Mouse (Mus musculus) liver, postnatal 0 days (tissue): ENCODE results near the gene Abcc1.

ENCODE experiments used
- CTCF ChIP-seq: sonication (generic); IDR thresholded peaks from 2 replicates; pipeline ENCODE4 v1.5.1; 2016; ENCODE audit warnings: antibody characterized with exemption, low read depth
- EP300 ChIP-seq: IDR thresholded peaks from 2 replicates; pipeline ENCODE4 v1.6.1; 2016; ENCODE audit warnings: antibody characterized with exemption, low read depth, mild to moderate bottlenecking

GRCm38 (mm10) chr16:14465016-14465415 is 103.7 kb downstream of the Abcc1 start:
- TF ChIP-seq EP300 = no peak
- no peak for TF ChIP-seq CTCF
